Mouse (Mus musculus) liver, postnatal 0 days (tissue): ENCODE measurements around the gene Poc1b.

Source experiments
- CTCF ChIP-seq: sonication (generic); IDR thresholded peaks from 2 replicates; pipeline ENCODE4 v1.5.1; 2016; ENCODE audit warnings: antibody characterized with exemption, low read depth
- EP300 ChIP-seq: IDR thresholded peaks from 2 replicates; pipeline ENCODE4 v1.6.1; 2016; ENCODE audit warnings: antibody characterized with exemption, low read depth, mild to moderate bottlenecking

GRCm38 (mm10) chr10:99224218-99224617 lies 117.4 kb downstream of the Poc1b start:
- TF ChIP-seq CTCF = no peak
- TF ChIP-seq EP300 = no peak
